Mouse (Mus musculus) lung, adult 2 months (tissue): ENCODE measurements around the gene Als2cl.

Experiments
- CTCF ChIP-seq: fragments of 200-500 bp; IDR thresholded peaks from 2 replicates; pipeline ENCODE4 v1.5.1; 2011; ENCODE audit warnings: mild to moderate bottlenecking, low read length, control low read depth; ENCODE audit not compliant: insufficient read depth
- POLR2A ChIP-seq: fragments of 200-500 bp; IDR thresholded peaks from 2 replicates; pipeline ENCODE4 v1.6.1; 2011; ENCODE audit warnings: low read depth, mild to moderate bottlenecking, control low read depth, low read length, borderline replicate concordance; ENCODE audit errors: extremely low read depth

- TF ChIP-seq POLR2A (peak; percentile 10; the same call in 1 of the 2 replicates), CTCF (no peak)
Observed at GRCm38 (mm10) chr9:110920665-110921419, 41.2 kb downstream of the Als2cl start.
